Mouse (Mus musculus) lung, postnatal 0 days (tissue): Measurements from ENCODE around the gene Gmnn.

Experiments
- CTCF ChIP-seq: IDR thresholded peaks from 2 replicates; pipeline ENCODE4 v1.5.1; 2016; ENCODE audit warnings: antibody characterized with exemption, mild to moderate bottlenecking
- EP300 ChIP-seq: IDR thresholded peaks from 2 replicates; pipeline ENCODE4 v1.6.1; 2016; ENCODE audit warnings: antibody characterized with exemption, mild to moderate bottlenecking, control low read depth

GRCm38 (mm10) chr13:24792411-24793045, 30.8 kb upstream of the Gmnn start:
- TF ChIP-seq CTCF (no peak), EP300 (no peak)
